Mouse (Mus musculus) lung, postnatal 4 days (tissue): ENCODE results near the gene Pparg.

Source experiments
- DNase-seq, 2 experiments: peaks; one replicate each; pipeline ENCODE4 v3.0.0; 2021

The Pparg gene

GRCm38 (mm10) chr6:115360776-115361605 is at the start of gene Pparg:
Pparg (plus strand) TSS chr6:115360951.
- DNase-seq, result peak; percentile 66 to 78

- DNase-seq, result no peak
Observed at GRCm38 (mm10) chr6:115312780-115313179, 48.0 kb upstream of the Pparg start.

GRCm38 (mm10) chr6:115313235-115313738 is 47.5 kb upstream of the Pparg start:
- no peak for DNase-seq

GRCm38 (mm10) chr6:115313910-115314309 is 46.8 kb upstream of the Pparg start:
- no peak for DNase-seq

GRCm38 (mm10) chr6:115315770-115316169 is 45.0 kb upstream of the Pparg start:
- DNase-seq, result no peak

GRCm38 (mm10) chr6:115316811-115317221 is 43.9 kb upstream of the Pparg start:
- DNase-seq, result peak in 1 of 2 experiments; percentile 33

- no peak for DNase-seq
Observed at GRCm38 (mm10) chr6:115318811-115319210, 41.9 kb upstream of the Pparg start.

GRCm38 (mm10) chr6:115319686-115320085 is 41.1 kb upstream of the Pparg start:
- DNase-seq, result no peak

- no peak for DNase-seq
Observed at GRCm38 (mm10) chr6:115320927-115321714, 39.6 kb upstream of the Pparg start.

GRCm38 (mm10) chr6:115321883-115322351 is 38.8 kb upstream of the Pparg start:
- no peak for DNase-seq

- no peak for DNase-seq
Observed at GRCm38 (mm10) chr6:115322956-115323355, 37.8 kb upstream of the Pparg start.

- DNase-seq, result no peak
Observed at GRCm38 (mm10) chr6:115330964-115331363, 29.8 kb upstream of the Pparg start.

GRCm38 (mm10) chr6:115333099-115333694 is 27.6 kb upstream of the Pparg start:
- DNase-seq, result no peak

- no peak for DNase-seq
Observed at GRCm38 (mm10) chr6:115335536-115335935, 25.2 kb upstream of the Pparg start.

- no peak for DNase-seq
Observed at GRCm38 (mm10) chr6:115340084-115340483, 20.7 kb upstream of the Pparg start.

- no peak for DNase-seq
Observed at GRCm38 (mm10) chr6:115343096-115343495, 17.7 kb upstream of the Pparg start.

GRCm38 (mm10) chr6:115343570-115343969 is 17.2 kb upstream of the Pparg start:
- no peak for DNase-seq

- DNase-seq, result no peak
Observed at GRCm38 (mm10) chr6:115344101-115344500, 16.6 kb upstream of the Pparg start.

- no peak for DNase-seq
Observed at GRCm38 (mm10) chr6:115344513-115344912, 16.2 kb upstream of the Pparg start.

- no peak for DNase-seq
Observed at GRCm38 (mm10) chr6:115345013-115345412, 15.7 kb upstream of the Pparg start.

- peak in 1 of 2 experiments; percentile 33 for DNase-seq
Observed at GRCm38 (mm10) chr6:115349641-115350464, 10.9 kb upstream of the Pparg start.
